Mouse (Mus musculus) gastrocnemius, adult 18-20 months (tissue): ENCODE measurements around the gene Gm4869. TPM values are rescaled to one million over a fixed set of nuclear protein-coding genes. Genes with fewer than 3 reads are reported as not detected.
"Not testable (repeated sequence)": the region's sequence is repeated elsewhere in the genome, so short reads cannot be mapped to it uniquely, and the experiment has no call there.

Source experiments
- DNase-seq: peaks from one replicate; pipeline ENCODE4 v3.0.0; 2021; ENCODE audit warnings: low spot score
- long read RNA-seq, 2 experiments: library from polyadenylated mRNA; stranded (forward); transcript quantifications; one replicate each; pipeline ENCODE4 v2.0.0; 2021
- total RNA-seq, 2 experiments: library from RNA; stranded (reverse); gene quantifications; 2 replicates each; pipeline ENCODE4 v1.2.3; 2021

Gene Gm4869
- not detected for total RNA-seq
- long read RNA-seq, experiment 1, result 0 reads
- long read RNA-seq, experiment 2, result 0 reads

GRCm38 (mm10) chr5:140445345-140445744 lies at the start of gene Gm4869:
TSS of gene Gm4869 (plus strand) at chr5:140445645.
- DNase-seq, result no peak

GRCm38 (mm10) chr5:140396166-140396940 lies 49.1 kb upstream of the Gm4869 start:
- DNase-seq, result no peak

GRCm38 (mm10) chr5:140402640-140403270 lies 42.7 kb upstream of the Gm4869 start:
- DNase-seq, result no peak

- no peak for DNase-seq
These were observed 40.3 kb upstream of the Gm4869 start for GRCm38 (mm10) chr5:140405126-140405525.

- no peak for DNase-seq
These were observed 38.8 kb upstream of the Gm4869 start for GRCm38 (mm10) chr5:140406666-140407065.

GRCm38 (mm10) chr5:140408801-140409200 lies 36.6 kb upstream of the Gm4869 start:
- no peak for DNase-seq

- peak; percentile 43 for DNase-seq
These were observed 34.1 kb upstream of the Gm4869 start for GRCm38 (mm10) chr5:140411339-140411738.

- DNase-seq, result no peak
These were observed 30.8 kb upstream of the Gm4869 start for GRCm38 (mm10) chr5:140414647-140415046.

- no peak for DNase-seq
These were observed 27.3 kb upstream of the Gm4869 start for GRCm38 (mm10) chr5:140418106-140418488.

GRCm38 (mm10) chr5:140418489-140419441 lies 26.7 kb upstream of the Gm4869 start, which contains the start of gene Eif3b:
TSS of gene Eif3b (plus strand) at chr5:140419328.
- peak; percentile 87 for DNase-seq

- no peak for DNase-seq
These were observed 25.9 kb upstream of the Gm4869 start for GRCm38 (mm10) chr5:140419442-140420080.

GRCm38 (mm10) chr5:140420616-140421015 lies 24.8 kb upstream of the Gm4869 start:
- no peak for DNase-seq

- DNase-seq, result no peak
These were observed 20.2 kb upstream of the Gm4869 start for GRCm38 (mm10) chr5:140425016-140425783.

- not testable (repeated sequence) for DNase-seq
These were observed 6.3 kb upstream of the Gm4869 start for GRCm38 (mm10) chr5:140439117-140439516.

- DNase-seq, result no peak
These were observed 4.0 kb upstream of the Gm4869 start for GRCm38 (mm10) chr5:140441406-140441805.

GRCm38 (mm10) chr5:140444012-140444411 lies 1.4 kb upstream of the Gm4869 start:
- DNase-seq, result no peak

- DNase-seq, result no peak
These were observed 609 bp downstream of the Gm4869 start for GRCm38 (mm10) chr5:140446054-140446453.

GRCm38 (mm10) chr5:140454488-140454887 lies 9.0 kb downstream of the Gm4869 start:
- no peak for DNase-seq

GRCm38 (mm10) chr5:140455466-140455865 lies 10.0 kb downstream of the Gm4869 start:
- no peak for DNase-seq

- DNase-seq, result no peak
These were observed 16.0 kb downstream of the Gm4869 start for GRCm38 (mm10) chr5:140461476-140461875.
